Mouse (Mus musculus) kidney, adult 10 weeks (tissue): ENCODE data around the gene Gabra1. TPM values are rescaled to one million over a fixed set of nuclear protein-coding genes. Genes with fewer than 3 reads are reported as not detected.

Experiments used
- polyA plus RNA-seq: library from polyadenylated mRNA; stranded (reverse); fragments of 350-450 nt; fragmentation: Illumina TruSeq; extraction: RNeasy Lipid Tissue Mini Kit (QIAGEN cat#74804); gene quantifications from one replicate; pipeline ENCODE4 v1.2.3, GENCODE M21; 2014; ENCODE audit warnings: low read depth, low replicate concordance

Gabra1 gene
- not detected for polyA plus RNA-seq

DNA sequence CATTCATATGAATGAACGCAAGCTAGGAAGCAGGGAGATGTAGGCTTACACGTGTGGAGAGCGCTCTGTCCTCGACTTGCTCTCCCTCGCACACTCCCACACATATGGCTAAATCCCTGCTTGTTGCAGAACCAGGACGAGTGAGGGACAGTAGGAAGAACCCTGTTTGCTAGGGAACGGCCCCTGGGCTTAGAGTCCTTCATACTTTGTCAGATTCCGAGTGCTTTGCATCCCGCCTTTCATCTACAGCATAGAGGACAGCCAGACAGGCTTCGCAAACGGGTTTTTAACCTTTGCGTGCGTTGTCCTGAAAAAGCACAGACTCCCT is at the start of gene Gabra1:
Gene Gabra1, minus strand, starts transcription at position 106 of the 328 bp plus-strand sequence.

Other genes with a start within 250 kb of the Gabra1 start
- gene Gabrg2, start 182.1 kb downstream of the Gabra1 start, polyA plus RNA-seq = not detected
- gene Gabra6, start 138.1 kb upstream of the Gabra1 start, polyA plus RNA-seq = not detected
- gene Gabrb2, start 236.8 kb upstream of the Gabra1 start, polyA plus RNA-seq = not detected